Mouse (Mus musculus) limb, embryonic 13.5 days (tissue): Measurements from ENCODE around the gene Rad51c. TPM values are rescaled to one million over a fixed set of nuclear protein-coding genes. Genes with fewer than 3 reads are reported as not detected.
"Not testable (repeated sequence)": the region's sequence is repeated elsewhere in the genome, so short reads cannot be mapped to it uniquely, and the experiment has no call there.

Experiments
- ATAC-seq: fragments of 200-750 bp; cut with Nextera tagmentation; 2 replicates; pipeline ENCODE4 v1.8.0; 2017; ENCODE audit warnings: low read depth, moderate number of reproducible peaks, moderate TSS enrichment; ENCODE audit not compliant: low FRiP score
- H3K27ac ChIP-seq: fragments of 300-500 bp; sonication (generic); 2 replicates; pipeline ENCODE4 v1.5.1; 2015; ENCODE audit warnings: inconsistent platforms, mild to moderate bottlenecking, moderate library complexity
- H3K27me3 ChIP-seq: fragments of 300-500 bp; sonication (generic); 2 replicates; pipeline ENCODE4 v1.6.1; 2015; ENCODE audit warnings: mild to moderate bottlenecking, inconsistent platforms
- H3K36me3 ChIP-seq: fragments of 300-500 bp; sonication (generic); 2 replicates; pipeline ENCODE4 v1.6.1; 2015; ENCODE audit warnings: inconsistent platforms, mild to moderate bottlenecking, moderate library complexity
- H3K4me1 ChIP-seq: fragments of 300-500 bp; sonication (generic); 2 replicates; pipeline ENCODE4 v1.6.1; 2015; ENCODE audit warnings: inconsistent platforms
- H3K4me2 ChIP-seq: fragments of 300-500 bp; sonication (generic); replicated peaks from 2 replicates; pipeline ENCODE4 v1.6.1; 2015; ENCODE audit warnings: inconsistent platforms, mild to moderate bottlenecking, moderate library complexity
- H3K4me3 ChIP-seq: fragments of 300-500 bp; sonication (generic); 2 replicates; pipeline ENCODE4 v1.5.1; 2015; ENCODE audit warnings: moderate library complexity, mild to moderate bottlenecking, inconsistent platforms
- H3K9ac ChIP-seq: fragments of 300-500 bp; sonication (generic); 2 replicates; pipeline ENCODE4 v1.6.1; 2015; ENCODE audit warnings: mild to moderate bottlenecking, inconsistent platforms
- H3K9me3 ChIP-seq: fragments of 300-500 bp; sonication (generic); 2 replicates; pipeline ENCODE4 v1.6.1; 2016; ENCODE audit warnings: inconsistent platforms
- WGBS: fragments of 180-500 bp; shearing (Covaris S2); methylation state at CpG from one replicate; pipeline ENCODE4 v1.1.7; 2015; 5-methylcytosine and 5-hydroxymethylcytosine counted together
- polyA plus RNA-seq: library from polyadenylated mRNA; unstranded; fragments of >200 nt; fragmentation: Nextera tagmentation; extraction: Ambion mirVana; gene quantifications from 2 replicates; pipeline ENCODE4 v1.2.1, GENCODE M21; 2015

The Rad51c gene
- 10.0 and 10.2 TPM in 2 replicates for polyA plus RNA-seq

DNA sequence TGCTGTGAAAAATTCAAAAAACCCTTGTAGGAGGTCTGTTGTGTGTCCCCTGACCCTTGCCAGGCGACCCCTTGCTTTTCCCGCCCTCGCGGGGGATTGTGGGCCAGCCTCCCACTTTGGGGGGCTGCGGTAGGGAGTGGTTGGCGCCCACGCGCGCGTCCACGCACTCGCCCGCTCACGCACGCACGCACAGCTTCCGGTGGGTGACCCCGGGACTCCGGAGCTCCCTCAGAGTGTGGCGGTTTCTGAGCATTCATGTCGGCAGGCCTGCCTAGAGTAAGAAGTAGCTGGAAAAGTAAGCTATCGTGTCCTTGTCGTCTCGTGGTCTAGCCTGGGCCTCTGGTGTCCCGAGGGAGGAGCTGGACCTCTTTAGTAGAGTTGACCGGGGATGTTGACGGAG is at the start of gene Rad51c, which contains the start of gene Tex14:
Gene Rad51c (minus strand): TSS at position 79 of the 400 bp plus-strand sequence.
Gene Tex14 (plus strand): TSS at position 190 of the 400 bp plus-strand sequence.
- Histone ChIP-seq H3K9me3 (no peaks in the 10 kb centered on the region; the same call in 1 of the 2 replicates), H3K27me3 (no peaks in the 10 kb centered on the region), H3K9ac (peak within 1 kb of the TSS; percentile 77), H3K36me3 (peaks cover 4% of the 10 kb centered on the region), H3K4me3 (peak within 1 kb of the TSS; percentile 63), H3K4me1 (0 out of 2 replicates have a peak, but pooled peaks cover 4% of the 10 kb centered on the region), H3K27ac (peak within 1 kb of the TSS; percentile 94), H3K4me2 (peak within 1 kb of the TSS; percentile 66)
- 78% methylated on average over 27 of the region's 27 CpGs for WGBS
- no peak for ATAC-seq

DNA sequence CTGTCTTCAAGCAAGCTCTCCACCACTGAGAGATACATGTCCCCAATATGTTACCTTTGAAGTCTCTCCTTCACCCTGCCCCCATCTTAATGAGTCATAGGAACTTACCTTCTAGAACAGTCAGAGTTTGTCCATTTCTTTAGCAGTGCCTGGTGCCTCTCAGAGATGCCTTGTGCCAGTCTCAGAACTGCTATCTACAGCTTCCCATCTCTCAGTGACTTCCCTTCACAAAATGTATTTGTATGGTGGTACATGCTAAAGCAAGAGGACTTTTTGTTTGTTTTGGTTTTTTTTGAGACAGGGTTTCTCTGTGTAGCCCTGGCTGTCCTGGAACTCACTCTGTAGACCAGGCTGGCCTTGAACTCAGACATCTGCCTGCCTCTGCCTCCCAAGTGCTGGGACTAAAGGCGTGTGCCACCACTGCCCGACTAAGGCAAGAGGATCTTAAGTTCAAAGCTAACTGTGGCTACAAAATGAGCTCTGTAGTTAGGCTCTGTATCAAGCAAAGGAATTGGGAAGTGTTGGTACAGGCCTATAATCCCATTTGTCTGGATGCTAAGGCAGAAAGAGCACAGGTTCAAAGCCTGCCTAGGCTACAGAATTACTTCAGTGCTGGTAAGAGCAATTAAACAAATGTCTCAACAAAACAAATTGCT is 49.4 kb upstream of the Rad51c start:
- H3K27ac ChIP-seq, result no peak overlapping the region
- H3K9ac ChIP-seq, result no peak overlapping the region
- no peaks in the 10 kb centered on the region for H3K27me3 ChIP-seq
- H3K4me3 ChIP-seq, result no peak overlapping the region
- H3K9me3 ChIP-seq, result no peaks in the 10 kb centered on the region
- 84% methylated on average over 2 of the region's 2 CpGs for WGBS
- peaks cover 12% of the 10 kb centered on the region for H3K4me1 ChIP-seq
- H3K36me3 ChIP-seq, result no peaks in the 10 kb centered on the region
- no peak overlapping the region for H3K4me2 ChIP-seq
- ATAC-seq, result no peak

DNA sequence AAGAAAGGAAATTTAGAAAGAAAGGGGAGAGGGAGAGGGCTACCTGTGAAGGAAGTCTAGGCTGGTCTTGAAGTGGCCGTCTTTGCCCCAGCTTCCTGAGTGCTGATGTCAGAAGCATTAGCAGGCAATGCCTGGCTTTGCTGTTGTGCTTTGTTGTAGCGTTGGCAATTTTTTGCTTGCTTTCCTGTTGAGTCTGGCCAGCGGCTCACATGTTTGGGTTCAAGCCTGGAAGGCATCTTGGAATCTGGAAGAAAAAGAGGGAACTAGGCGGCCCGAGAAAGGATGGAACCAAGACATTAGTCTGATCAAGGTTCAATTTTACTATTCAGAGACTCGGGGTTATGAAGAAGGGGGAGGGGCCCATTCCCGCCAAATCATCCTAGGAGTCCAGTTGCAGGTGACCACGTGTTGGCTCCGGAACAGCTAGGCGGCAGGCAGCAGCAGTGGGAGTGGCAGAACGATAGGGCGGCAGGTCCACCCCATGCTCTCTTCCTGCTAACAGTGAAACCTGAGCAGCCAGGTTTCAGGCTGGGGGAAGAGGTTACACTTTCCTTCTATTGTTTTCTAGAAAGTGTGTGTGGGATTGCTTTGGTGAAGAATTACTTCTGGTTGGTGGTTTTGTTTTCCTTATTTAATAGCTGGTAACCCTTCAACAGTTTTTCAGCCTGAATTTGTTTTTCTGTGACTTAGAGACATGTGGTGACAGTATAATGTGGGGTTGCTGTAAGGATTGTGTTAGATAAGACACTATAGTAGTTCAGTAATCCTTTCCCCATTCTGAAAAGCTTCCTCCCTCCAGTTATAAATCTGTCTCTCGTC is 48.7 kb upstream of the Rad51c start:
- Histone ChIP-seq H3K27ac (no peak overlapping the region), H3K4me1 (peaks cover 12% of the 10 kb centered on the region), H3K27me3 (no peaks in the 10 kb centered on the region), H3K36me3 (no peaks in the 10 kb centered on the region), H3K9ac (peak overlapping the region; percentile 32; the same call in 1 of the 2 replicates), H3K4me2 (peak overlapping the region; percentile 38), H3K4me3 (no peak overlapping the region), H3K9me3 (no peaks in the 10 kb centered on the region)
- WGBS, result 13% methylated on average over 13 of the region's 13 CpGs
- ATAC-seq, result no peak

DNA sequence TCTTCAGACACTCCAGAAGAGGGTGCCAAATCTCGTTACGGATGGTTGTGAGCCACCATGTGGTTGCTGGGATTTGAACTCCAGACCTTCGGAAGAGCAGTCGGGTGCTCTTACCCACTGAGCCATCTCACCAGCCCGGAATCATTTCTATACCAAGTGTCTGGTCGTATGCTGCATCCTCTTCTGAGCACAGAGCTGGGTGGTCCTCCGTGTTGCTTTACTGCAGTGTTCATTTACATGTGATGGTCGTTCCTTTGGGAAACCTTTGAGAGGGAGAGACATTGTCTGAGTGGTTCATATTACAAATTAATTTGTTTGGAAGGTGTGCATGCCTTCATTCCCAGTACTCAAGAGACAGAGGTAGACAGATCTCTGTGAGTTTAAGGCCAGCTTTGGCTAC is 48.0 kb upstream of the Rad51c start:
- Histone ChIP-seq H3K4me1 (peaks cover 12% of the 10 kb centered on the region), H3K4me2 (peak overlapping the region; percentile 38)
- WGBS, result 69% methylated on average over 8 of the region's 8 CpGs
- H3K27me3 ChIP-seq, H3K36me3 ChIP-seq, H3K27ac ChIP-seq, H3K9ac ChIP-seq, ATAC-seq, H3K4me3 ChIP-seq, H3K9me3 ChIP-seq: not testable (repeated sequence)

DNA sequence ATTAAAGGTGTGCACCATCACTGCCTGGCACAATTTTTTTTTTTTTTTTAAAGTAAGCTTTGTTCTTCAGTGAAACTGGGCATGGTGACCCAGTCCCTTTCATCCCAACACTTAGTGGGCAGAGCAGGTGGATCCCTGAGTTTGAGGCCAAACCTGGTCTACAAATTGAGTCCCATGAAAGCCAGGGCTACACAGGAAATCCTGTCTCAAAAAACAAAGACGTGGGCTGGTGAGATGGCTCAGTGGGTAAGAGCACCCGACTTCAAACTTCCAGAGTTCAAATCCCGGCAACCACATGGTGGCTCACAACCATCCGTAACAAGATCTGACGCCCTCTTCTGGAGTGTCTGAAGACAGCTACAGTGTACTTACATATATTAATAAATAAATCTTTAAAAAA is 45.1 kb upstream of the Rad51c start:
- not testable (repeated sequence) for H3K4me2 ChIP-seq, H3K27ac ChIP-seq, H3K36me3 ChIP-seq, H3K9ac ChIP-seq, ATAC-seq, H3K4me3 ChIP-seq, H3K27me3 ChIP-seq, H3K9me3 ChIP-seq
- 51% methylated on average over 5 of the region's 5 CpGs for WGBS
- H3K4me1 ChIP-seq, result peaks cover 15% of the 10 kb centered on the region

DNA sequence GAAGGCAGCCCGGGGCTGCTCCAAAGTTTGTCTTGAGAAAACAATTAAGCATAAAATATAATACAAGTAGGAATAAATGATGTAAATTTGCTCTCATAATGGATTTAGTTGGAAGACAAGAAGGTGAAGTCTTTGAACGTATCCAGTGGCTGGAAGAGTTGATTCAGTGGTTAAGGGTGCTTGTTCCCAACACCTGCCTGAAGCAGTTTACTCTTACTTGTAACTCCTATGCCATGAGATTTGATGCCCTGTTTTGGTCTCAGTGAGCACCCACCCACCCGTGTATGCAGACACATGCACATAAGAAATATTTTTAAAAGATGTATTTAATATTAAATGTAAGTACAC is 44.4 kb upstream of the Rad51c start:
- no peaks in the 10 kb centered on the region for H3K36me3 ChIP-seq
- H3K4me2 ChIP-seq, result no peak overlapping the region
- H3K27me3 ChIP-seq, result no peaks in the 10 kb centered on the region
- no peaks in the 10 kb centered on the region for H3K9me3 ChIP-seq
- peaks cover 19% of the 10 kb centered on the region for H3K4me1 ChIP-seq
- 6% methylated on average over 3 of the region's 3 CpGs for WGBS
- no peak overlapping the region for H3K9ac ChIP-seq
- no peak overlapping the region for H3K4me3 ChIP-seq
- ATAC-seq, result no peak
- H3K27ac ChIP-seq, result peak overlapping the region; percentile 67

DNA sequence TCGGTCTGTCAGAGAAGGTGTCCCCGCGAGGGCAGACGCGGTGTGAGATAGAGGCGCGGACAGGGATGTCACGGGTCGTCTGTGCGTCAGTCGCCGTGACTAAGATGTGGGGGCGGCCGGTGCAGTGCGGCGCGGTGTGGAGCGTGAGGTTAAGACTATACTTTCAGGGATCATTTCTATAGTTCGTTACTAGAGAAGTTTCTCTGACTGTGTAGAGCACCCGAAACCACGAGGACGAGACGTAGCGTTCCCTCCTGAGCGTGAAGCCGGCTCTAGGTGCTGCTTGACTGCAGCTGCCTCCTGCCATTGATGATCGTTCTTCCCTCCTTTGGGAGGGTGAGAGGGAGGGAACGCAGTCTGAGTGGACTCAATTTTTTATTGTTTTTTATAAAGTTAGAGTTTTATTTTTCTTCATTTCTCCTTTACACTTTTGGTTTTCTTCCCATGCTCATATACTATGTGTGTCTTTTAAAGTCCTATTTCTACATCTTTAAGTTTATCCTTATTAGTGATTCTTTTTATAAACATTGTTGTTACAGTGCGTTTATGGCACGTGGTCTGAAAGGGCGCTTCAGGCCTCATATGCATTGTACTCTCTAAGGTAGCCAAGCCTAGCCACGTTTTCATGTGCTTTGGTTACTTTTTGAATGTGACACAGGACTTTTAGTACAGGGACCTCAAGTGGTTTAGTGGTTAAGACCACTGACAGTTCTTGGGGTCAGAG is 43.9 kb upstream of the Rad51c start:
- not testable (repeated sequence) for H3K9ac ChIP-seq, H3K36me3 ChIP-seq, H3K4me3 ChIP-seq, H3K27me3 ChIP-seq, H3K4me2 ChIP-seq, H3K9me3 ChIP-seq
- peak; percentile 95 for ATAC-seq
- H3K27ac ChIP-seq, result peak overlapping the region; percentile 67
- WGBS, result under 1% methylated on average over 7 of the region's 32 CpGs
- peaks cover 15% of the 10 kb centered on the region for H3K4me1 ChIP-seq

DNA sequence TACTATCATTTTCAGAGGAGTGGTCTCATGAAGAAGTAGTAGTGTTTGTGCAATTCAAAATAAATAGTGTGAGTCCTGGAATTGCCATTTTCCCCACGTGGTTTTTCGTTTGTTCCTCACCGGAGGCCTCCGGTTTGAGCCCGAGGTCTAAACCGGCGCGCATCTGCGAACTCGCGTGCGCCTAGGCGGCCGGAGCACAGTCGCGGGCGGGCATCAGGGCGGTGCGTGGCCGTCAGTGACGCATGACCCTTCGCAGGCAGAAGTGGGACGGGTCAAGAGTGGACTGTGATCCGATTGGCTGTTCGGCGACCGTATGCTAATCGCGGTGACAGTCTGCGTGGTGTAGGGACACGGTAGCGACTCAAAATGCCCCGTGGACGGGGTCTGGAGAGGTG is 43.3 kb upstream of the Rad51c start:
- peak overlapping the region; percentile 43 for H3K4me3 ChIP-seq
- H3K27ac ChIP-seq, result 0 out of 2 replicates have a peak overlapping the region, but pooled peaks have one; percentile 22
- H3K4me2 ChIP-seq, result peak overlapping the region; percentile 66
- peak; percentile 93 for ATAC-seq
- under 1% methylated on average over 32 of the region's 34 CpGs for WGBS
- not testable (repeated sequence) for H3K9me3 ChIP-seq, H3K36me3 ChIP-seq, H3K27me3 ChIP-seq, H3K4me1 ChIP-seq
- peak overlapping the region; percentile 53 for H3K9ac ChIP-seq

DNA sequence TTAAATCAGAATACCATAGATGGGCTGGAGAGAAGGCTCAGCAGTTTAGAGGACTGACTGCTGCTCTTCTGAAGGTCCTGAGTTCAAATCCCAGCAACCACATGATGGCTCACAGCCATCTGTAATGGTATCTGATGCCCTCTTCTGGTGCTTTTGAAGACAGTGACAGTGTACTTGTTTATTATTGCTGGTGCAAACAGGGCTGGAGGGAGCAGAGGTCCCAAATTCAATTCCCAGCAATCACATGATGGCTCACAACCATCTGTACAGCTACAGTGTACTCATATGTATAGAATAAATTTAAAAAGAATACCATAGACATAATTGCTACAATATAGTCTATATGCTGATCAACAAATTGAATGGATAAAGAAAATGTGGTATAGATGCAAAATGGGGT is 42.7 kb upstream of the Rad51c start:
- no peaks in the 10 kb centered on the region for H3K9me3 ChIP-seq
- H3K4me1 ChIP-seq, result peaks cover 9% of the 10 kb centered on the region; the same call in 1 of the 2 replicates
- H3K36me3 ChIP-seq, result no peaks in the 10 kb centered on the region
- no peak for ATAC-seq
- no peaks in the 10 kb centered on the region for H3K27me3 ChIP-seq
- H3K4me2 ChIP-seq, result peak overlapping the region; percentile 66; the same call in 1 of the 2 replicates
- H3K9ac ChIP-seq, result no peak overlapping the region
- no peak overlapping the region for H3K27ac ChIP-seq
- no peak overlapping the region for H3K4me3 ChIP-seq

DNA sequence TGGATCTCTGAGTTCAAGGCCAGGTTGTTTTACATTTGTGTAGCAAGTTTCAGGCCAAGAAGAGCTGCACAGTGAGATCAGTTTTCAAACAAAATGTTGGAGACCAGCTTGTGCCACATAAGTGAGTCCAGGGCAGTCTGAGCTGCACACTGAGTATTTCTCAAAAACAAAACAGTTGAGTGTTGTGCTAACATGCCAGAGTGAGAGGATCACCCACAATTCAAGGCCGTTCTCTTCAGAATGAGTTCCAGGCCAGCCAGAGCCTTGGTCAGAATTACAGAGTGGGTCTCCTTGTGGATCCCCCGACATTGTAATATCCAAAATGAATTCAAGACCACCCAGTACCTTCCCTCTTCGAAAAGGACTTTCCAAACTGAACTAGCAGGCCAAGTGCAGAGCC is 41.4 kb upstream of the Rad51c start:
- no peaks in the 10 kb centered on the region for H3K27me3 ChIP-seq
- no peak for ATAC-seq
- H3K36me3 ChIP-seq, result no peaks in the 10 kb centered on the region
- H3K9me3 ChIP-seq, result no peaks in the 10 kb centered on the region
- H3K27ac ChIP-seq, result no peak overlapping the region
- 89% methylated on average over 3 of the region's 3 CpGs for WGBS
- no peak overlapping the region for H3K4me3 ChIP-seq
- H3K4me2 ChIP-seq, result no peak overlapping the region
- H3K9ac ChIP-seq, result no peak overlapping the region
- H3K4me1 ChIP-seq, result peaks cover 11% of the 10 kb centered on the region; the same call in 1 of the 2 replicates

DNA sequence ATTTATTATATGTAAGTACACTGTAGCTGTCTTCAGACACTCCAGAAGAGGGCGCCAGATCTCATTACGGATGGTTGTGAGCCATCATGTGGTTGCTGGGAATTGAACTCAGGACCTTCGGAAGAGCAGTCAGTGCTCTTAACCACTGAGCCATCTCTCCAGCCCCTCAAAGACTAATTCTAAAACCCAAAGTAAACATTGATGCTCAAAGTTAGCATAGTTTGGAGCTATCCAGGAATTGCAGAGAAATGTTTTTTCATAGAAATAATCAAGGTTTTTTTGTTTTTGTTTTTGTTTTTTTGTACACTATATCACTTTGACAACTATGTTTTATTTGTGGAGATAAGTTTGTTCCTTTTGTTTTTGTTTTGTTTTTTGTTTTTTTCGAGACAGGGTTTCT is 40.8 kb upstream of the Rad51c start:
- H3K4me2 ChIP-seq, ATAC-seq, H3K36me3 ChIP-seq, H3K27me3 ChIP-seq, H3K9ac ChIP-seq, H3K9me3 ChIP-seq, H3K27ac ChIP-seq, H3K4me3 ChIP-seq: not testable (repeated sequence)
- H3K4me1 ChIP-seq, result peaks cover 11% of the 10 kb centered on the region; the same call in 1 of the 2 replicates
- 54% methylated on average over 4 of the region's 4 CpGs for WGBS
